Mouse (Mus musculus): Measurements from ENCODE around the gene Cdh26. TPM values are rescaled to one million over a fixed set of nuclear protein-coding genes. Genes with fewer than 3 reads are reported as not detected.
A peak's percentile ranks its signal among the peaks of the same experiment; 100 is the strongest.

Gene Cdh26
- total RNA-seq, 2 experiments from 2014 or later = 0.31 to 0.39 TPM

DNA sequence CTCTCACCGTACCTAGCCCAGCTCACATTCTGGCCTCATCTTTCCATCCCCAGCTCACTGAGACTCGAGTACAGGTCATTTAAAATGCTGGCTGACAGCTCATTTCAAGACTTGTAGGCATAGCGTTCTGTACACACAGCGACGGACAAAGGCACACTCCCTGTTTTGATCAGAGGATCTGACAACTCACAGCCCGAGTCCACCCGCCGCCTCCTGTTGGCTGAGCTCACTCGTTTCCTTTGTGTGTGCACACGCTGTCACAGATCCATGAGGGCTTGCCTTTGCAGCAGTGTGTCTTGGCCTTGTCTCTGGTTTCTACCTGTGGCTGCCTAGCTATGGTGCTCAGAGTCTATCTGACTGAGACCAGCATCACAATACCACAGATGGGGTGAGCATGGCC is 72.1 kb downstream of the Cdh26 start:
- intact Hi-C loops (cut with DNase I) = loop anchor here (10.0 kb wide), 2 partner anchors 252 to 382 kb away; no protein-coding TSS in a partner anchor

DNA sequence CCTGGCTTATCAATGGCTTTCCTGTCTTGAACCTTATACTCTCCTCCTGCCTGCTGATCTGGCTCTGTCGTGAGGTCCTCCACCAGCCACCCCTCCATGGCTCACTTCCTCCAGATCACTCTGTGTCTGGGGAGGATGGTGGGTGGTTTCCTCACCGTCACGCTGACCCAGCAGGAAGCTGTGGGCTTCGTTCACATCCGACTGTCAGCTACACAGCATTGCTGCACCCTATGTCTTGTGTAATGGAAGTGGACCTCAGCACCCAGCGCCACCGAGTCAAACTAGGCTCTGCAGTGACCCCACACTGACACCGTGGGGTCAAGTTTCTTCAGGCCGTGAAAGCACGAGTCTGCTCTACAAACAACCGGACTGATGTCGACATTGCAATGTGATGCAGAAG is 75.7 kb downstream of the Cdh26 start:
- no peak for DNase-seq

More for the DNA sequence above, 72.1 kb downstream of the Cdh26 start:
- DNase-seq = no peak

DNA sequence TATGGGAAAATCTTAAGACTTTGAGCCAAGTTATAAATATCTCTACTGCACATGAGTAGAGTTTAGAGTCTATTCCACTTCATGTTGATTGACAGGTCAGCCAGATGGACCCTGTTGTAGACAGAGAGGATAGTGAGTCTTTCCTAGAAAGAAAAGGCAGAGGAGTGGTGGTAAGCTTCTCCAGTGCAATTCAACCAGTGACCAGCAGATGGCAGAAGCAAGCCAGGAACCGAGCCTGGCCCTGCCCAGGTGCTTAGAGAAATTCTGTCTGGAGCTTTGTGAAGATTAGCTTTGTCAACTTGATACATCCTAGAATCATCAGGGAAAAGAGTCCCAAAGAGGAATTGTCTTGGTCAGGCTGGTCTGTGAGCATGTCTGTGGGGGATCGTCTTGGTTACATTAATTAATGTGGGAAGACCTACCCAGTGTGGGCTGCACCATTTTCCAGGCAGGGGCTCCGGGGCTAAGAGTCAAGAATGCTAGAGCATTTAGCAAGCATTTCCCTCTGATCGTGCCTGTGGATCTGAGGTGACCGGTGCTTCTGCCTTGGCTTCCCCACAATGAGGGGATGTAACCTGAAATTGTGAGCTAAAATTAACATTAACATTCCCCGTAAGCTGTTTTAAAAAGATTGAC is 77.2 kb downstream of the Cdh26 start:
- DNase-seq = peak; percentile 76 to 87
- intact Hi-C loops (cut with DNase I) = loop anchor here (1.0 to 10.0 kb wide), 6 partner anchors 70 to 1370 kb away; no protein-coding TSS in a partner anchor

More for the DNA sequence above, 75.7 kb downstream of the Cdh26 start:
- intact Hi-C loops (cut with DNase I) = loop anchor here (5.0 to 10.0 kb wide), 5 partner anchors 71 to 1371 kb away; no protein-coding TSS in a partner anchor

DNA sequence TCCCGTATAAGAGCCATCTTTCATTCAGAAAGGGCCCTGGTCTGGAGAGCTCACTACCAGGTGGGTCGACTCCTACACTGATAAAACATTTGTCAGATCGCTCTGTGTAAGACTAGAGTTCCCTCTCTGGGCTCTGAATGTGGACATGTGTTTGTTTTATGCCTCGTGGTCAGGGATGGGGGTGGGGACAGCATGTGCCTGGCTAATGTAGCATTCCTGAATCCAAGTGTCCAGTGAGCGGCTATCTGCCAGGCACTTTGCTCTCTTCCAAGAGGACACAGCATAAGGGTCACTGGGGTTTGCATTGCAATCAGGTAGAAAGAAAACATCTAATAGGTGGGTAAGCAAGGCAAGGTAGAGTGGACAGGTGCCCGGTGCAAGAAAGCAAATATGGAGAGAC is 77.9 kb downstream of the Cdh26 start:
- no peak for DNase-seq
- intact Hi-C loops (cut with DNase I) = loop anchor here (5.0 to 10.0 kb wide), 5 partner anchors 69 to 1369 kb away; no protein-coding TSS in a partner anchor

DNA sequence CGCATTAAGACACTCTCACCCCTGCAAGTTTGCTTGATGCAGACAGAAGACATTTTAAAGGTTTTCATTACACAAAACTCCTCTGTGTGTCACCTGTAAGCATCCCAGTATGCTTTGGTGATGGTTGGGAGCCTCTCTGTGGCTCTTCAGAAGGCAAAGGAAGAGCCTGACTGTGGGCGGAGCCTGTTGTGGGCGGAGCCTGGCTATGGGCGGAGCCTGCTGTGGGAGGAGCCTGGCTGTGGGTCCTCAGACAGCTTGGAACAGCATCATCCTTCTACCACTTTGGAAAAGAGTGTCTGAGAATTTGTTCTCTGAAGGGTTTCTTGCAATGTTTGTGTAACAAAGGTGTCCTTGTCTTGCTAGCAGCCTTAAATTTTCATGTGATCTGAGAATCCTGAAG is 82.7 kb downstream of the Cdh26 start:
- intact Hi-C loops (cut with DNase I) = no loop called here

DNA sequence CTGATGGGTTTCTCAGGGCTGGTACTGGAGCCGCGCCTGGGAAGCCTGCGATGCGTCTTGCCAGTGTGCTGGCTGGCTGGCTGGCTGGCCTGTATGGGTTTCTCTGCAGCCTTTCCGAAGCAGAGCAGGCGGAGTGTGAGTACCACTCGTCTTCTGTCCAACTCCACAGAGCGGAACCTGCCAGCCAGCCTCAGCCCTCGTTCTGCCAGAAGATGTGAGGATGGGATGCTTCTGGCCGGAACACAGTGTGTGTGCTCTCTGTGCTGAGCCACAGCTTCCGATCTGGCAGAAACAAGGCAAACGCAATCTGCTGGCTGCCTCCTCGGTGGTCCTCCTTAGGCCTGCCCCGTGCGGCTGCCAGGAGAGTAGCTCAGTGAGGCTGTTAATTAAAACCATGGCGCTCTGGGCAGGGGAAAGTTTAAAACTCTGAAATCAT is 83.3 kb downstream of the Cdh26 start:
- DNase-seq = peak; percentile 18 to 37
- intact Hi-C loops (cut with DNase I) = no loop called here

More for the DNA sequence above, 82.7 kb downstream of the Cdh26 start:
- no peak for DNase-seq

DNA sequence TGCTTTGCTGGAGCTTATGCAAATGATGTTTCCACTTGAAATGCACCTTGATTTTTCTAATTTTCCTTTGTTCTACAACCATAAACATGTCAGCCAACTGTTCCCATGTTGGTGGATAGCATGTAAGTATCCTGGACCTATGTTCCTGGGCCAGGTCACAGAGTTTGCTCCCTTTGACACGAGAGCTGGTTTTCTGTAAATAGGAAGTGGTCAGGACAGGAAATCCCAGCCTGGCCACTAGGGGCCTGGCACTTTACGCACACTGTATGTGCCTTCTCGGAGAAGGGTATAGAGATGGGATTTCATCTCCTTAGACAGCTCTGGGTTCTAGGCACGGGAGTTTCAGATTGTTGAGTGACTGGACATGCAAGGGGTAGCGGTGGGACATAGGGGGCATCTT is 86.1 kb downstream of the Cdh26 start:
- intact Hi-C loops (cut with DNase I) = no loop called here
- DNase-seq = no peak

DNA sequence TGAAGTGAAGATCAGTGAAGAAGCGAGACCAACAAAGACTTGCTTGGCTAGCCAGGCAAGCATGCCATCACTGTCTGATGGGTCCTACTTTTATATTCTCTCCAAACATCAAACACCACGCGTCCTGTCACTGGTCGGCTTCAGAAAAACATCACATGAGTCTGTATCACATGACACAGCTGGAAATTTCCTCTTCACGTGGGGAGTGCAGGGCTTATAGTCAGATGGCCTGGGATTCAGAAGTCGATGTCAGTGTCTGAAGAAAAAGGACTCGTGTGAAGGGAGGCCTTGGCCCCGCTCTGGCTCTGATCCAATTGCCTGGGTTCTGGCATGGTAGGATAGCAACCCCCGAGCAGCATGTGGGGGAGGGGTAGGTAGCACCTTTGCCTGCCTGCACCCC is 86.6 kb downstream of the Cdh26 start:
- intact Hi-C loops (cut with DNase I) = no loop called here
- no peak for DNase-seq

DNA sequence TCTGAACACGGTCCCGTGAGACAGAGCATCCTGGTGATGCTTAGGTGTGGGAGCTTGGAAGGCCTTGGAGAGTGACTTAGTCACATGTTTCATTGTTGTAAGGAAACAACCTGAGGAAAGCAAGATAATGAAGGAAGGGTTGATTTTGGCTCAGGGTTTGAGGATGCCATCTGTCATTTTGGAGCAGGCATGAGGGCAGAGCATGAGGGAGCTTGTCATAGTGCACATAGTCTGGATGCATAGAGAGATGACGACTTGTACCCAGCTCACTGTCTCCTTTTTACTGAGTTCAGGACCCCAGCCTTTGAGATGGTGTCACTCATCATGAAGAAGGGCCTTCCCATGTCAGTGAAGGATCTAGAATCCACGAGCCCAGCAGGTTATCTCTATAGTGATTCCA is 89.0 kb downstream of the Cdh26 start:
- intact Hi-C loops (cut with DNase I) = no loop called here
- DNase-seq = no peak

DNA sequence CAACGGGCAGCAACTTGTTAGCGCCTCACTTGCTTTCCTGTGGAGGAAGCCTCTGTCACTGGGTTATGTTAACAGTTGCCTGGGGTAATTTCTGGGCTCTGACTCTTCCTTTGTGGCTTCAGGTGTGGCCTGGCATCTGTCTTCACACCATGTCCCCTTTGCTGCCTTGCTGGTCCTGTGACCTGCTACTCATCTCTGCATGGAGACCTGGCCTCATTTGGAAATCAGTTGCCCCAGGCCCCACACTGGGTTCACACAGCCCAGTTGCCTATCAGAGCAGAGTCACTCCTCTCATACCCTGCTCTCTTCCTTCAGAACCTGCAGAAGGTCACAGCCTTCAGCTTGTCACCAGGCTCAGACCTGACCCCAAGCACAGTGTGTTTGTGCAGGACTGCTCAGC is 89.9 kb downstream of the Cdh26 start:
- DNase-seq = no peak
- intact Hi-C loops (cut with DNase I) = no loop called here

DNA sequence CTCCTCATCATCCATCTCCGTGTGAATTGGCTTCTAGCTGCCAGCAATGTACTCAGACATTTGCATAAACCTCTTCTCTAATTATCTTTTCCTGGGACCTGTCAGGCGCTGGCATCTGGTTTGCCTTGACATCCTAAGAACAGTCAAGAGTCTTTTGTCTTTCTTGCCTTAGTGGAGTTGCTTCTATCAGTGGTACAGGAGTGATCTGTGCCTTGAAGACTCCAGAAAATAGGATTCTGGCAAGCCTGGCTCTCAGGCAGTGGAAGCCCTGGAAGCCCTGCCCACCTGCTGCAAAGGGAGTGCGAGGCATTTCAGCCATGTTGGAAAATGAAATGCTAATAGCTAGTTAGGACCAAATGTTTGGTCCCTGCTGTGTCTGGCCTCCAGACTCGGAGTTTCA is 92.0 kb downstream of the Cdh26 start:
- intact Hi-C loops (cut with DNase I) = no loop called here

DNA sequence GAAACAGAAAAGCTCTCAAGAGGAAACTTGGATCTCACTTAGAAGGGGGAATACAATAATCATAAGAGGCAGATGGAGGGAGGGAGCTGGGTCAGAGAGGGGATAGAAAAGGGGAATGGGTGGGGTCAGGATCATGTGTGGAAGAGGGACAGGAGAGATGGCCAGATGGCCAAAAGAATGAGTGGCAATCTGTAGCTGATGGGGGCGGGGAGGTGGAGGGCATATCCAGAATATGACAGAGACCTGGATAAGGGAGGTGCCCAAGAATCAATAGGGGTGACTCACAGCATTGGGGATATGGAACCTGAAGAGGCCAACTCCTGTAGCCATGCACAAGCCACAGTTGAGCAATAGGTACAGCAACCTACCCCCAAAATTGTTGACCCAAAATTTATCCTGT is 92.5 kb downstream of the Cdh26 start:
- intact Hi-C loops (cut with DNase I) = no loop called here
- DNase-seq = no peak

More for the DNA sequence above, 92.0 kb downstream of the Cdh26 start:
- no peak for DNase-seq

DNA sequence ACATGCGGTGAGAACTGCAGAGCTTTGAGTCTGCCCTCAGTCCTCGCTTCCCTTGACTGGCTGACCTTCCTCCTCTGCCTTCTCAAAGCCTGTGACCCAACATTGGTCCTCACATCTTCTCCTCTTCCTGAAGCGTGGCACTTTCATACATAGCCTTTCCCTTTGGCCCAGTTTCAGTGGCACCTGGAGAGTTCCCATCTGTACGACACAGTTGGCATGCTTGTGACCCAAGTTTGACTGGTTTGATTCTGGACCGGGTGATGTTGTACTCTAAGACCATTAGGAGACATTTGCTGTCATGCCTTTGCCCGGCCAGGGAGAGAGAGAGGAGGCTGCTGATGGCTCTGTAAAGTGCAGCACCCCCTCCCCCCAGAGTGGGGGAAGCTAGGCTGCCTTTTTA is 96.4 kb downstream of the Cdh26 start:
- intact Hi-C loops (cut with DNase I) = no loop called here
- DNase-seq = no peak

DNA sequence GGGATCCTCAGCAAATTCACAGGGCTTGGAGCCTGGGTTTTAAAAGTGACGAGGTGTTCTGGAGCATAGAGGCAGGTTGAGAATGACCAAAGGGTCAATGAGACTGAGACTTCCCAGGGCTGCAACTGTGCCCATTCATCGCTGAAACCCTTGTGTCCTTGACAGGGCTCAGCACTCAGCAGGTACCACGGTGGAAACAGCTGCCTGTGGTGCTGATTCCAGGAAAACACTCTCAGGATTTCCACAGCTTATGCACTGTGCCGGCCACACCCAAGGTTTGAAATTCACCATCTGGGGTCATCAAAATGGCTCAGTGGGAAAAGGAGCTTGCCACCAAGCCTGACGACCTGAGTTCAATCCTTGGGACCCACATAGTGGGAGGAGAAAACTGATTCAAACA is 100.9 kb downstream of the Cdh26 start:
- no peak for DNase-seq
- intact Hi-C loops (cut with DNase I) = no loop called here

DNA sequence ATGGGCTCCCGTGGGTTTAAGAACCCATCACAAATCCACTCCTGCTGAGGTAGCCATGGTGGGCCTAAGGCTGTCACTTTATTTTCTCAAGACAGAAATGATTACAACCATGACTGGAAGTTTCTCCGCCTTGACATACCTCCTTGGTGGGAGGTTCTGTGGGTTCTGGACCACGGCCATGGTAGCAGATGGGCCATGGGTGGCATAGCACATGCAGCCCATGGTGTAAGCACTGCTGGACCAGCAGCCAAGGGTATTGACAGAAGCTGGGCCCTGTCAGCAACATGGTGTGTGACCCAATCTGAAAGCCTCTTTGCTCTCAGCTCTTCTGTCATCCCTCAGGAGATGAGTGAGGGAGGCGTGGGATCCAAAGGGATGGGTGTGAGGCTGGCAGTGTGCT is 106.2 kb downstream of the Cdh26 start:
- intact Hi-C loops (cut with DNase I) = no loop called here
- DNase-seq = no peak

Other genes with a start within 250 kb of the Cdh26 start
- 1 to 10 TPM; 1.4 to 2.3 TPM for gene Sycp2, start 22.8 kb upstream of the Cdh26 start, total RNA-seq (2021)
- gene Ppp1r3d, start 16.1 kb upstream of the Cdh26 start, total RNA-seq (2021) = 10 to 100 TPM; 21.0 to 21.5 TPM
- 10 to 100 TPM; 11.8 to 13.1 TPM for gene Fam217b, start 16.0 kb upstream of the Cdh26 start, total RNA-seq (2021)